Mouse (Mus musculus) limb, embryonic 14.5 days (tissue): Measurements from ENCODE around the gene Srsf9. TPM values are rescaled to one million over a fixed set of nuclear protein-coding genes. Genes with fewer than 3 reads are reported as not detected.

Experiments
- ATAC-seq: fragments of 200-750 bp; cut with Nextera tagmentation; 2 replicates; pipeline ENCODE4 v1.8.0; 2017; ENCODE audit warnings: low read depth, moderate number of reproducible peaks, moderate TSS enrichment; ENCODE audit not compliant: low FRiP score
- DNase-seq: peaks from one replicate; pipeline ENCODE4 v3.0.0-alpha.2; 2015; ENCODE audit warnings: low spot score
- H3K27ac ChIP-seq: fragments of 300-500 bp; sonication (generic); replicated peaks from 2 replicates; pipeline ENCODE4 v1.5.1; 2014; ENCODE audit warnings: low read depth, mild to moderate bottlenecking, low read length, moderate library complexity, mixed read lengths
- H3K27me3 ChIP-seq: fragments of 300-500 bp; sonication (generic); 2 replicates; pipeline ENCODE4 v1.6.1; 2014; ENCODE audit warnings: low read length, mixed read lengths; ENCODE audit not compliant: control insufficient read depth, insufficient read depth
- H3K36me3 ChIP-seq: fragments of 300-500 bp; sonication (generic); 2 replicates; pipeline ENCODE4 v1.6.1; 2014; ENCODE audit warnings: mild to moderate bottlenecking, low read length, moderate library complexity, mixed read lengths; ENCODE audit not compliant: control insufficient read depth, insufficient read depth
- H3K4me1 ChIP-seq: fragments of 300-500 bp; sonication (generic); 2 replicates; pipeline ENCODE4 v1.6.1; 2014; ENCODE audit warnings: antibody characterized with exemption, low read length, mixed read lengths; ENCODE audit not compliant: control insufficient read depth, insufficient read depth
- H3K4me2 ChIP-seq: fragments of 300-500 bp; sonication (generic); replicated peaks from 2 replicates; pipeline ENCODE4 v1.6.1; 2014; ENCODE audit warnings: low read depth, mild to moderate bottlenecking, low read length, moderate library complexity; ENCODE audit not compliant: severe bottlenecking
- H3K4me3 ChIP-seq: fragments of 300-500 bp; sonication (generic); replicated peaks from 2 replicates; pipeline ENCODE4 v1.5.1; 2014; ENCODE audit warnings: low read length
- H3K9ac ChIP-seq: fragments of 300-500 bp; sonication (generic); 2 replicates; pipeline ENCODE4 v1.6.1; 2014; ENCODE audit warnings: mild to moderate bottlenecking, low read depth, low read length, moderate library complexity; ENCODE audit not compliant: severe bottlenecking
- H3K9me3 ChIP-seq: fragments of 300-500 bp; sonication (generic); 2 replicates; pipeline ENCODE4 v1.6.1; 2016; ENCODE audit warnings: low read length; ENCODE audit not compliant: control insufficient read depth
- POLR2A ChIP-seq: fragments of 200-500 bp; IDR thresholded peaks from 2 replicates; pipeline ENCODE4 v1.8.0; 2012; ENCODE audit warnings: inconsistent platforms, mild to moderate bottlenecking, moderate library complexity, borderline replicate concordance; ENCODE audit not compliant: insufficient read depth, insufficient read length; ENCODE audit errors: extremely low read depth
- WGBS: fragments of 180-500 bp; shearing (Covaris S2); extraction: QIAGEN DNeasy Blood & Tissue Kit; methylation state at CpG from one replicate; pipeline ENCODE4 v1.1.7; 2014; 5-methylcytosine and 5-hydroxymethylcytosine counted together
- polyA plus RNA-seq, 2 experiments: library from polyadenylated mRNA; depleted of rRNA in 1 of 2; stranded (reverse) in 1 of 2; unstranded in 1 of 2; fragments of >200 nt; fragmentation: Nextera tagmentation in 1 of 2; extraction: Ambion mirVana in 1 of 2; gene quantifications; 2 replicates each; pipeline versions ENCODE4 v1.2.1 to v1.2.3; 2012 to 2014

Srsf9 gene
- polyA plus RNA-seq, 2 experiments, result 137 to 252 TPM

DNA sequence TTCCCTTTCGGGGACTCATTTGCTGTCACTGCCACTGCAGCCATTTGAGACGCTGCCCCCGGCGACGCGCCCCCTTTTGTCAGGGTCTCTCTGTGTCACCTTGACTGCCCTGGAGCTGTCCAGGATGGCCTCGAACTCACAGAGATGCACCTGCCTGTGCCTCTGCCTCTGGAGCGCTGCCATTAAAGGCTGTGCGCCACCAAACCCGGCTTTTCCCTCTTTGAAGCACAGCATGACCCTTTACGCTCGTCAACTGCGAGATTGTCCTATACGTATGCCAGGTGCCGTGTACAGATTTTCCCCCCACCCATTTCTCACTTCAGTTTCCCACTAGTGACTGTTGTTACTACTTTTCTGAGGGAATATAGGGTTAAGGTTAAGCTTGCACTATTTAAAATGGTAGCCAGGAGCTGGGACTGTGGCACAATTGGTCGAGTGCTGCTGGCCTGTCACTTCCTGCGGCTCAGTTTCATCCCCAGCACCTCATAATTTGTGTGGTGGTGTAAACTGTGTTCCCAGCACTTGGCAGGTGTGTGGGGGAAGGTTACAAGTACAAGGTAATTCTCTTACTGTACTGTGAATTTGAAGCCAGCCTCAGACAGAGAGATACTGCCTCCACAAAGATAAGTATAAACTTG lies 46.8 kb upstream of the Srsf9 start:
- H3K27me3 ChIP-seq, result no peaks in the 10 kb centered on the region
- peaks cover 5% of the 10 kb centered on the region; the same call in 1 of the 2 replicates for H3K4me1 ChIP-seq
- peak overlapping the region; percentile 92 for H3K4me3 ChIP-seq
- under 1% methylated on average over 17 of the region's 17 CpGs for WGBS
- H3K9me3 ChIP-seq, result no peaks in the 10 kb centered on the region
- ATAC-seq (no peak), DNase-seq (no peak)
- peak overlapping the region; percentile 75 for H3K9ac ChIP-seq
- H3K36me3 ChIP-seq, result peaks cover 21% of the 10 kb centered on the region
- no peak for TF ChIP-seq POLR2A
- H3K27ac ChIP-seq, result no peak overlapping the region
- peak overlapping the region; percentile 84 for H3K4me2 ChIP-seq

DNA sequence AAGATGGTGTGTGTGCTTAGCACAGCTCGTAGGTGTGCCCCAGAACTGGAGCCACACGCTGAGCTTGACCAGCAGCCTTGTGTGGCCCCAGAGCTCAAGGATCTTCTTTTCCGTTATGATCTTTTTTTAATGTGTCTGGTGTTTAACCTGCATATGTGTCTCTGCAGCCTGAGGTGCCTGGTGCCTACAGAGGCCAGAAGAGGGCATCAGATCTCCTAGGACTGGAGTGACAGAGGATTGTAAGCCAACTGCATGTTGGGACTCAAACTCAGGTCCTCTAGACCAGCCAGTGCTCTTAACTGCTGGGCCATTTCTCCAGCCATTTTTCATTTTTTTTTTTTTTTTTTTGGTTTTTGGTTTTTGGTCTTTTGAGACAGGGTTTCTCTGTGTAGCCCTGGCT lies 42.2 kb upstream of the Srsf9 start:
- Histone ChIP-seq H3K36me3 (peaks cover 42% of the 10 kb centered on the region), H3K4me3 (no peak overlapping the region), H3K4me2 (no peak overlapping the region), H3K9me3 (no peaks in the 10 kb centered on the region), H3K27me3 (no peaks in the 10 kb centered on the region), H3K4me1 (peaks cover 5% of the 10 kb centered on the region; the same call in 1 of the 2 replicates), H3K9ac (no peak overlapping the region), H3K27ac (no peak overlapping the region)
- 93% methylated on average over 3 of the region's 3 CpGs for WGBS
- no peak for ATAC-seq
- no peak for DNase-seq
- TF ChIP-seq POLR2A, result no peak

- Histone ChIP-seq H3K4me2 (no peak overlapping the region), H3K9me3 (no peaks in the 10 kb centered on the region), H3K27me3 (no peaks in the 10 kb centered on the region), H3K9ac (no peak overlapping the region), H3K4me1 (peaks cover 6% of the 10 kb centered on the region; the same call in 1 of the 2 replicates), H3K27ac (no peak overlapping the region), H3K4me3 (no peak overlapping the region), H3K36me3 (peaks cover 68% of the 10 kb centered on the region)
- no peak for ATAC-seq
- 88% methylated on average over 8 of the region's 8 CpGs for WGBS
- no peak for DNase-seq
- no peak for TF ChIP-seq POLR2A
These were observed 32.8 kb upstream of the Srsf9 start for GRCm38 (mm10) chr5:115294173-115294572.

- 85% methylated on average over 10 of the region's 10 CpGs for WGBS
- peaks cover 9% of the 10 kb centered on the region; the same call in 1 of the 2 replicates for H3K4me1 ChIP-seq
- H3K4me3 ChIP-seq, result no peak overlapping the region
- no peak overlapping the region for H3K9ac ChIP-seq
- no peak overlapping the region for H3K27ac ChIP-seq
- H3K27me3 ChIP-seq, result no peaks in the 10 kb centered on the region
- H3K36me3 ChIP-seq, result peaks cover 61% of the 10 kb centered on the region
- DNase-seq, result no peak
- no peak overlapping the region for H3K4me2 ChIP-seq
- H3K9me3 ChIP-seq, result no peaks in the 10 kb centered on the region
- no peak for TF ChIP-seq POLR2A
- ATAC-seq, result no peak
These were observed 30.6 kb upstream of the Srsf9 start for GRCm38 (mm10) chr5:115296347-115296746.

DNA sequence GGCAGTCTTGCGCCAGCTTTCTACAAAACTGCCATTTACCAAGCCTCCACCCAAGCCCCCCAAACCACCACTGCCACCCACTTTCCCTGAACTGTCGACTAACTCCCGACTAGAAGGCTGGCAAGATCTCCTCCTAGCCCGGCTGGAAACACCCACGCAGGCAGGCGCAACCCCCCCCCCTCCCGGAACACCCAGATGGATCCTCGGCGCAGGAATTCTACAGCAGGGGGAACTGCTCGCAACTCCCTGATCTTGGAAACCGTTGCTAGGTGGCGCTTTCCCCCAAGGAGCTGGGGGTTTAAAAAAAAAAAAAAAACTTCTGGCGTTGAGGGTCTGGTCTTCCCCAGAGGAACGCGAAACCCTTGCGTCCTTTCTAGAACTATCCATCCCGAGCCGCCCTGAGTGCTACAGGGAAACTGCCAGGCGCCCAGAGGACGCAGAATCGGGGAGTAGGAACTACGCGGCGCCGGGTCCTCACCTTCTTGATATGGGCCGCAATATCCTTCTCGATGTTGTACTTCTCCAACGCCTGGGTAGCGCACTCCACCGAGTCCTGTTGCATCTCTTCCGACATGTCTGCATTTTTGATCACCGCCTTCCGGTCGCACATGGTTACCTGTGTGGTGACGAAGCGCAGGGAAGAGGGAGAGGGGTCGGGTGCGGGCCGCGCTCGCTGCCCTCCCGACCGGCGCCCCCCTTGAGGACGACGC lies 26.8 kb upstream of the Srsf9 start:
- TF ChIP-seq POLR2A, result no peak
- Histone ChIP-seq H3K4me2 (peak overlapping the region; percentile 76), H3K9ac (peak overlapping the region; percentile 88), H3K4me1 (peaks cover 12% of the 10 kb centered on the region; the same call in 1 of the 2 replicates), H3K9me3 (no peaks in the 10 kb centered on the region), H3K4me3 (peak overlapping the region; percentile 91), H3K27ac (peak overlapping the region; percentile 89), H3K36me3 (peaks cover 43% of the 10 kb centered on the region), H3K27me3 (no peaks in the 10 kb centered on the region)
- WGBS, result under 1% methylated on average over 40 of the region's 46 CpGs
- no peak; the same call in 1 of the 2 replicates for ATAC-seq
- DNase-seq, result peak; percentile 76
